Comparison of ENCODE assay signal across 9 mouse cellular contexts in genomic region chr16:33193649-33194048, GRCm38 (mm10). TPM values are rescaled to one million over a fixed set of nuclear protein-coding genes. Genes with fewer than 3 reads are reported as not detected.
DNase-seq lines count a peak whose midpoint lies in the region; ATAC-seq and TF ChIP-seq lines count a peak whose summit lies in the region.
"Had no signal": no experiment of that assay in that cellular context is flagged by ENCODE, and none has a peak within 500 bp of the region (broad histone marks: within the 10 kb centered on the region; RNA-seq: fewer than 3 reads in every experiment).

No protein-coding gene starts in this region.

- TF ChIP-seq POLR2A in brain, embryonic 14.5 days (IDR thresholded peaks at IDR 0.05; ENCODE audit: borderline replicate concordance, extremely low read depth, insufficient read depth, insufficient read length, poor library complexity, severe bottlenecking) = no peak

- H3K9ac ChIP-seq in forebrain, postnatal 0 days = no peak overlapping the region

- no peak overlapping the region for H3K4me2 ChIP-seq in forebrain, postnatal 0 days (ENCODE audit: low read depth)

- no peaks in the 10 kb centered on the region for H3K27me3 ChIP-seq in forebrain, postnatal 0 days (ENCODE audit: insufficient read depth, low read length)

- H3K4me1 ChIP-seq in forebrain, postnatal 0 days (ENCODE audit: insufficient read depth) = no peaks in the 10 kb centered on the region

- peak; percentile 56 for DNase-seq in heart, postnatal 4 days
- no peak for DNase-seq in heart, adult 8-10 months (ENCODE audit: low spot score)
- peak; percentile 17 to 49 for DNase-seq in CD8-positive naive resting alpha-beta T cell, adult 2 months (ENCODE audit: low read depth in 2 of 2, low spot score in 2 of 2)
- peak; percentile 83 for DNase-seq in brain, embryonic 14.5 days (ENCODE audit: low read depth)
- DNase-seq in forebrain, postnatal 0 days = peak; percentile 67
- peak; percentile 50 to 51 for DNase-seq in left cerebral cortex, postnatal 10 days (ENCODE audit: extremely low spot score in 1 of 2, low spot score in 2 of 2)
- DNase-seq in naive thymus-derived CD4-positive, alpha-beta T cell, adult 2 months (ENCODE audit: low read depth) = peak; percentile 72
- DNase-seq in testis, postnatal 14 days (ENCODE audit: low spot score) = no peak

- no peaks in the 10 kb centered on the region for H3K9me3 ChIP-seq in forebrain, postnatal 0 days (ENCODE audit: low read length)

- 10% methylated on average over 2 of the region's 2 CpGs for whole genome bisulfite sequencing in forebrain, postnatal 0 days

- H3K27ac ChIP-seq in forebrain, postnatal 0 days (ENCODE audit: low read depth, low read length) = no peak overlapping the region

- peak; percentile 64 for ATAC-seq in forebrain, postnatal 0 days

- no peak overlapping the region for H3K4me3 ChIP-seq in forebrain, postnatal 0 days (ENCODE audit: low read depth, low read length)
- H3K4me3 ChIP-seq: erythroblast, embryonic 14.5 days had no signal

- peak; percentile 81; the same call in 1 of the 2 replicates for TF ChIP-seq CTCF in brain, embryonic 14.5 days (IDR thresholded peaks at IDR 0.05; ENCODE audit: borderline replicate concordance, extremely low read depth, insufficient read depth, insufficient read length)
- TF ChIP-seq CTCF in forebrain, postnatal 0 days (IDR thresholded peaks at IDR 0.05; ENCODE audit: low read depth) = peak; percentile 84

- H3K36me3 ChIP-seq in forebrain, postnatal 0 days (ENCODE audit: insufficient read depth) = peaks cover 7% of the 10 kb centered on the region

- intact Hi-C loops in left cerebral cortex, postnatal 10 days (cut with DNase I) = no loop called here

RNA-seq across cellular contexts. Expression of gene Osbpl11, which starts 8.8 kb away (rescaled TPM):
- 10 to 100 TPM; 21.9 to 22.4 TPM for total RNA-seq in heart, postnatal 4 days (2021)
- 10 to 100 TPM; 16.1 to 21.6 (median 17.0) TPM for total RNA-seq in heart, adult 8-10 months (2022)
- polyA plus RNA-seq in brain, embryonic 14.5 days (2012; rRNA removed) = 15.5 and 19.7 TPM in 2 replicates
- 23.5 and 24.8 TPM in 2 replicates for total RNA-seq in forebrain, postnatal 0 days (2014; rRNA removed)
- 9.0 and 13.3 TPM in 2 replicates for polyA plus RNA-seq in forebrain, postnatal 0 days (2015; fragmentation: Nextera tagmentation; extraction: Ambion mirVana)
- total RNA-seq in left cerebral cortex, postnatal 10 days (2021) = 10 to 100 TPM; 20.7 TPM

RNA-seq across cellular contexts. Expression of gene Snx4, which starts 57.6 kb away (rescaled TPM):
- total RNA-seq in heart, postnatal 4 days (2021) = 10 to 100 TPM; 52.6 to 56.7 TPM
- total RNA-seq in heart, adult 8-10 months (2022) = 10 to 100 TPM; 20.3 to 25.2 (median 22.8) TPM
- 25.9 and 40.3 TPM in 2 replicates for polyA plus RNA-seq in brain, embryonic 14.5 days (2012; rRNA removed)
- 91.1 and 108 TPM in 2 replicates for total RNA-seq in forebrain, postnatal 0 days (2014; rRNA removed)
- polyA plus RNA-seq in forebrain, postnatal 0 days (2015; fragmentation: Nextera tagmentation; extraction: Ambion mirVana) = 93.5 and 95.4 TPM in 2 replicates
- 10 to 100 TPM; 56.6 to 57.2 TPM for total RNA-seq in left cerebral cortex, postnatal 10 days (2021)

Comparison
In these comparisons a context has a peak if more than half of its experiments do, and no peak if none do; other contexts are left out.
1. DNase-seq: peak in heart, postnatal 4 days (single experiment), CD8-positive naive resting alpha-beta T cell, adult 2 months (2 of 2), brain, embryonic 14.5 days (single experiment), forebrain, postnatal 0 days (single experiment), left cerebral cortex, postnatal 10 days (2 of 2) and naive thymus-derived CD4-positive, alpha-beta T cell, adult 2 months (single experiment); none in heart, adult 8-10 months (single experiment) and testis, postnatal 14 days (single experiment).